Mouse (Mus musculus): Measurements from ENCODE around the gene Clmp. TPM values are rescaled to one million over a fixed set of nuclear protein-coding genes. Genes with fewer than 3 reads are reported as not detected.

The Clmp gene
- total RNA-seq (2021): 1 to 10 TPM; 4.3 to 5.2 TPM

GRCm38 (mm10) chr9:40685801-40686420 is at the start of gene Clmp:
TSS of gene Clmp (plus strand) at chr9:40685962.
- intact Hi-C loops (cut with DNase I): no loop called here
- DNase-seq: peak in 1 of 2 experiments; percentile 24

- intact Hi-C loops (cut with DNase I): loop anchor here (1.0 to 5.0 kb wide), 2 partner anchors 114 to 171 kb away; no protein-coding TSS in a partner anchor
Measured at GRCm38 (mm10) chr9:40636054-40636453, 49.7 kb upstream of the Clmp start.

GRCm38 (mm10) chr9:40637705-40638393 is 47.9 kb upstream of the Clmp start:
- no peak for DNase-seq
- intact Hi-C loops (cut with DNase I): loop anchor here (5.0 kb wide), 1 partner anchor 169 kb away; no protein-coding TSS in a partner anchor

More at GRCm38 (mm10) chr9:40636054-40636453, 49.7 kb upstream of the Clmp start:
- DNase-seq: peak; percentile 70 to 73

- DNase-seq: peak; percentile 37 to 54
- intact Hi-C loops (cut with DNase I): loop anchor here (5.0 kb wide), 1 partner anchor 169 kb away; no protein-coding TSS in a partner anchor
Measured at GRCm38 (mm10) chr9:40638394-40639049, 47.2 kb upstream of the Clmp start.

GRCm38 (mm10) chr9:40639536-40640187 is 46.1 kb upstream of the Clmp start:
- intact Hi-C loops (cut with DNase I): loop anchor here (5.0 kb wide), 1 partner anchor 168 kb away; no protein-coding TSS in a partner anchor
- DNase-seq: peak in 1 of 2 experiments; percentile 24

- intact Hi-C loops (cut with DNase I): no loop called here
- no peak for DNase-seq
Measured at GRCm38 (mm10) chr9:40641318-40641717, 44.4 kb upstream of the Clmp start.

- no peak for DNase-seq
- intact Hi-C loops (cut with DNase I): no loop called here
Measured at GRCm38 (mm10) chr9:40642470-40643220, 43.1 kb upstream of the Clmp start.

- intact Hi-C loops (cut with DNase I): no loop called here
Measured at GRCm38 (mm10) chr9:40649444-40649843, 36.3 kb upstream of the Clmp start.

GRCm38 (mm10) chr9:40649983-40650382 is 35.8 kb upstream of the Clmp start:
- intact Hi-C loops (cut with DNase I): no loop called here

More at GRCm38 (mm10) chr9:40649444-40649843, 36.3 kb upstream of the Clmp start:
- no peak for DNase-seq

GRCm38 (mm10) chr9:40651239-40651859 is 34.4 kb upstream of the Clmp start:
- peak in 1 of 2 experiments; percentile 32 for DNase-seq
- intact Hi-C loops (cut with DNase I): no loop called here

More at GRCm38 (mm10) chr9:40649983-40650382, 35.8 kb upstream of the Clmp start:
- DNase-seq: no peak

- DNase-seq: no peak
- intact Hi-C loops (cut with DNase I): no loop called here
Measured at GRCm38 (mm10) chr9:40652757-40653156, 33.0 kb upstream of the Clmp start.

- no peak for DNase-seq
- intact Hi-C loops (cut with DNase I): no loop called here
Measured at GRCm38 (mm10) chr9:40666190-40666803, 19.5 kb upstream of the Clmp start.

- no peak for DNase-seq
- intact Hi-C loops (cut with DNase I): no loop called here
Measured at GRCm38 (mm10) chr9:40670313-40670712, 15.4 kb upstream of the Clmp start, which contains the start of gene Gm21915. TSS of gene Gm21915 (plus strand) at chr9:40670613.

GRCm38 (mm10) chr9:40671323-40671930 is 14.3 kb upstream of the Clmp start:
- intact Hi-C loops (cut with DNase I): no loop called here
- DNase-seq: no peak

GRCm38 (mm10) chr9:40675203-40675958 is 10.4 kb upstream of the Clmp start:
- intact Hi-C loops (cut with DNase I): no loop called here
- DNase-seq: peak in 1 of 2 experiments; percentile 17

GRCm38 (mm10) chr9:40678653-40679052 is 7.1 kb upstream of the Clmp start:
- DNase-seq: no peak
- intact Hi-C loops (cut with DNase I): no loop called here

- peak in 1 of 2 experiments; percentile 47 for DNase-seq
Measured at GRCm38 (mm10) chr9:40686421-40686899, 698 bp downstream of the Clmp start.

GRCm38 (mm10) chr9:40687053-40687452 is 1.3 kb downstream of the Clmp start:
- DNase-seq: no peak
- intact Hi-C loops (cut with DNase I): no loop called here

More at GRCm38 (mm10) chr9:40686421-40686899, 698 bp downstream of the Clmp start:
- intact Hi-C loops (cut with DNase I): no loop called here

All from heart, postnatal 36 days (tissue).